Mouse (Mus musculus) C2C12 (cell line): ENCODE results near the gene Gm8797. TPM values are rescaled to one million over a fixed set of nuclear protein-coding genes. Genes with fewer than 3 reads are reported as not detected.
"Not testable (repeated sequence)": the region's sequence is repeated elsewhere in the genome, so short reads cannot be mapped to it uniquely, and the experiment has no call there.

Experiments
- H3K27me3 ChIP-seq: one replicate; pipeline ENCODE4 v1.6.1; 2011; ENCODE audit not compliant: control insufficient read depth, insufficient read depth, insufficient read length
- H3K36me3 ChIP-seq: one replicate; pipeline ENCODE4 v1.6.1; 2011; ENCODE audit not compliant: control insufficient read depth, insufficient read depth
- H3K4me3 ChIP-seq: one replicate; pipeline ENCODE4 v1.5.1; 2011; ENCODE audit warnings: mild to moderate bottlenecking, control low read depth; ENCODE audit not compliant: poor library complexity, insufficient read depth, severe bottlenecking
- H3K79me2 ChIP-seq: one replicate; pipeline ENCODE4 v1.6.1; 2011; ENCODE audit not compliant: control insufficient read depth, insufficient read depth
- H3K79me3 ChIP-seq: one replicate; pipeline ENCODE4 v1.6.1; 2011; ENCODE audit warnings: low read depth, control low read depth
- H3ac ChIP-seq: one replicate; pipeline ENCODE3; 2011; ENCODE audit warnings: low read depth; ENCODE audit not compliant: control insufficient read depth, insufficient read length
- CEBPB ChIP-seq: IDR thresholded peaks from one replicate; pipeline ENCODE4 v1.6.1; 2011; ENCODE audit warnings: low read depth, mild to moderate bottlenecking, control low read depth, moderate library complexity
- CTCF ChIP-seq: IDR thresholded peaks from one replicate; pipeline ENCODE4 v1.5.1; 2011; ENCODE audit not compliant: control insufficient read depth, insufficient read depth, insufficient read length
- FOSL1 ChIP-seq: IDR thresholded peaks from one replicate; pipeline ENCODE4 v1.8.0; 2011; ENCODE audit warnings: mild to moderate bottlenecking, low read length; ENCODE audit not compliant: poor library complexity, insufficient read depth, severe bottlenecking
- MAX ChIP-seq: IDR thresholded peaks from one replicate; pipeline ENCODE4 v1.6.1; 2011; ENCODE audit warnings: mild to moderate bottlenecking, control low read depth
- MYOD1 ChIP-seq: IDR thresholded peaks from one replicate; pipeline ENCODE4 v1.6.1; 2011; ENCODE audit warnings: low read depth; ENCODE audit not compliant: control insufficient read depth, insufficient read length
- MYOG ChIP-seq: IDR thresholded peaks from one replicate; pipeline ENCODE4 v1.6.1; 2011; ENCODE audit not compliant: control insufficient read depth, insufficient read length; ENCODE audit errors: extremely low read depth
- USF1 ChIP-seq: IDR thresholded peaks from one replicate; pipeline ENCODE4 v1.6.1; 2011; ENCODE audit warnings: low read depth, mild to moderate bottlenecking, control low read depth, moderate library complexity
- long read RNA-seq, 2 experiments: library from polyadenylated mRNA; unstranded; transcript quantifications; one replicate each; pipeline ENCODE4 v2.0.0; 2019 to 2020
- polyA plus RNA-seq: library from polyadenylated mRNA; unstranded; fragments of >200 nt; fragmentation: generic; extraction: Trizol; gene quantifications from one replicate; pipeline ENCODE4 v1.2.1, GENCODE M21; 2012; ENCODE audit warnings: missing spikeins

The Gm8797 gene
- 1.1 TPM for polyA plus RNA-seq
- long read RNA-seq, experiment 1, partial matches to known transcripts, result 0 of 2 reads
- long read RNA-seq, experiment 1, other reads (novel, unspliced or antisense), result 0 of 2 reads
- long read RNA-seq, experiment 2, result 0 reads

DNA sequence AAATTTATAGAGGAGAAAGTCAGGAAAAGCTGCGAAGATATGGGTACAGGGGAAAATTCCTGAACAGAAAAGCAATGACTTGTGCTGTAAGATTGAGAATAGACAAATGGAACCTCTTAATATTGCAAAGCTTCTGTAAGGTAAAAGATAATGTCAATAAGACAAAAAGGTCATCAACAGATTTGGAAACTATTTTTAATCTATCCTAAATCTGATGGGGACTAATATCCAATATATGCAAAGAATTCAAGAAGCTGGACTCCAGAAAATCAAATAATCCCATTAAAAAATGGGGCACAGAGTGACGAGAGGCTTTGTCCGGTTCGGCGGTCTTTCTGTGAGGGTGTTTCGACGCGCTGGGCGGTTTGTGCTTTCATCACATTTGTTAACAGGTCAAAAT lies at the start of gene Gm8797:
Gene Gm8797 (plus strand): TSS at position 301 of the 400 bp plus-strand sequence.
- H3K79me2 ChIP-seq, H3ac ChIP-seq, H3K36me3 ChIP-seq, H3K4me3 ChIP-seq, H3K27me3 ChIP-seq, H3K79me3 ChIP-seq: not testable (repeated sequence)

DNA sequence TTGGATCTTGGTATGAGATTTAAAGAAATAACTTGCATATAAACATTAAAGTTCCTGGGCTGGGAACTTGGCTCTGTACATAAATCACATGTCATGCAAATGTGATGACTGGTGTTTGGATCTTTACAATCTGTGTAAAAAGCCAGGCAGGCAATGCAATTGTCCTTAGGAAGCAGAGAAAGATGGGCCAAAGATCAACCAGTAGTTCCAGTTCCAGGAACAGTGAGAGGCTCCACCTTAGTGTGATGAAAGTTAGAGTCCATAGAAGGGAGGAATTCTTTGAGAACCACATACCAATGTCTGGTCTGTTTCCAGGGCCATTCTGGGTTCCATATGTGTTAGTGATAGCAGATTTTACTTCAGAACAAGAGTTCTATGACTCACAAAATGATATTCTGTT lies 36.1 kb upstream of the Gm8797 start:
- H3K27me3 ChIP-seq, result no peaks in the 10 kb centered on the region
- H3K36me3 ChIP-seq, result no peaks in the 10 kb centered on the region
- no peaks in the 10 kb centered on the region for H3K79me2 ChIP-seq
- H3K4me3 ChIP-seq, result no peak overlapping the region
- no peak overlapping the region for H3ac ChIP-seq
- H3K79me3 ChIP-seq, result no peaks in the 10 kb centered on the region
- TF ChIP-seq CEBPB, result no peak
- TF ChIP-seq USF1, result no peak
- no peak for TF ChIP-seq MAX
- TF ChIP-seq FOSL1, result no peak
- TF ChIP-seq MYOD1, result no peak
- TF ChIP-seq CTCF, result no peak
- no peak for TF ChIP-seq MYOG

DNA sequence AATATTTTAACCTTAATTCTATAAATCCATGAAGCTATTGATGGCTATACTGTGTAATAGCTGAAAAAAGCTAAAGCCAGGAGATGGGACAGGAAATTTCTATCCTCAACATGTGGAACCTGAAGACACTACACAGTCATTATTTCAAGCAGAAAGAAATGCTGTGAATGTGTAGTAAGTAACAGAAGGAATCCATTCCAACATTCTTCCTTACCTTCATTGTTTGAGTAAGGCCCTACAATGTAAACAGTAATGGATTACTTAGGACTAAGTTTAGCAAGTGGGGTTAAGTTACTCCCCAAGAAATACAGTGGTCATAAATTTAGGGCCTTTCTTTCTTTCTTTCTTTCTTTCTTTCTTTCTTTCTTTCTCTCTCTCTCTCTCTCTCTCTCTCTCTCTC lies 17.7 kb upstream of the Gm8797 start:
- Histone ChIP-seq H3K79me3 (no peaks in the 10 kb centered on the region), H3K36me3 (no peaks in the 10 kb centered on the region), H3K27me3 (no peaks in the 10 kb centered on the region), H3ac (no peak overlapping the region), H3K4me3 (no peak overlapping the region), H3K79me2 (no peaks in the 10 kb centered on the region)
- TF ChIP-seq MYOG (no peak), CTCF (no peak), MAX (no peak), FOSL1 (no peak), MYOD1 (no peak), CEBPB (no peak), USF1 (no peak)

DNA sequence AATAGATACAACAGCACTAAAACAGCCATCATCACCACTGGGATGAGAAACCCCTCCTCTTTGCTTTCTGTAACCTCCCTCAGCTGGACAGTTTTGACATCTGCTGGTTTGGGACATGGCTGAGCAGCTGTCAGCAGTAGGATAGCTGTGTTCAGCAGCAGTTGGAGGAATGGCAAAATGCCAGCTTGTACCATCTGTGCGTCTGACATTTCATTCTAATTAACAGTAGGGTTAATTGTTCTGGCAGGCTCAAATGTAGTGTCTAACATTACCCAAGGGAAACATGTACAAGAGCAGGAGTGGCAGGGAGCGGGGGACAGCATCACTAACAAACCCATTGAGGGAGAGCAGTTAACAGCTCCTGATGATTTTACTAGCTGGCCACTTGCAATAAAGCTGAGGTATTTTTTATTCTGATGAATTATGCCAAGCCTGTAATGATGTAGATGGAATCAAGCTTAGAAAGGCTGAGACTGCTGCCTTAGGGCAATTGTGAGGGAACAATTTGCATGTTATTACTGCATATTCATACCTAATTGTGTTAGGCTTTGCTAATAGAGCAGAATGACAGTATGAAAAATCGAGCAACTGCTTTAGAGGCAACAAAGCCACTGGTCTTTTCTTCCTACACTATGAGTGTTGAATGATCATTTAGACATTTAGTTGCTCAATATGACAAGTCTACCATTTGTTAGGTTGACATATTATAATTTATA lies 4.3 kb downstream of the Gm8797 start:
- no peak overlapping the region for H3K4me3 ChIP-seq
- H3K36me3 ChIP-seq, result no peaks in the 10 kb centered on the region
- H3ac ChIP-seq, result no peak overlapping the region
- no peaks in the 10 kb centered on the region for H3K79me3 ChIP-seq
- TF ChIP-seq USF1 (no peak), MAX (no peak), CTCF (no peak), FOSL1 (no peak)
- no peaks in the 10 kb centered on the region for H3K79me2 ChIP-seq
- no peaks in the 10 kb centered on the region for H3K27me3 ChIP-seq

DNA sequence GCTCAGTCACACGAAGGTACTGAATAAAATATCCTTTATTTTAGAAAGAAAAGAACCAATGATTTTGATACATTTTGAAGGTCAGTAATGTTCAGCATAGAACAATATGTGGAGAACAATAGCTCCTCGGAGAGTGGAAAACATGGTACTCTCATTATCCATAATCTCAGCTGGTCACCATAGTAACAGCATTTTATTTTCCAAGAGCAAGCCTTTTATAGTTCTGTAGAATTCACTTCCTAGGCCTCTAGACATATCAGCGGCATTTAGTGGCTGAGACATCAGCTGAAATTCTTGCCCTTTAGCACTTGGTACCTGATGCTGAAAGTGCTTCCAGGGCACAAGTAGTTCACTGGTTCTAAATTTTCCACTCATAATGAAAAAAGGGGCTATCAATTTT lies 15.7 kb downstream of the Gm8797 start:
- Histone ChIP-seq H3K4me3 (no peak overlapping the region), H3K27me3 (no peaks in the 10 kb centered on the region), H3K36me3 (no peaks in the 10 kb centered on the region), H3K79me2 (no peaks in the 10 kb centered on the region), H3ac (no peak overlapping the region), H3K79me3 (no peaks in the 10 kb centered on the region)
- TF ChIP-seq CEBPB (no peak), MYOG (no peak), USF1 (no peak), FOSL1 (no peak), CTCF (no peak), MYOD1 (no peak), MAX (no peak)

DNA sequence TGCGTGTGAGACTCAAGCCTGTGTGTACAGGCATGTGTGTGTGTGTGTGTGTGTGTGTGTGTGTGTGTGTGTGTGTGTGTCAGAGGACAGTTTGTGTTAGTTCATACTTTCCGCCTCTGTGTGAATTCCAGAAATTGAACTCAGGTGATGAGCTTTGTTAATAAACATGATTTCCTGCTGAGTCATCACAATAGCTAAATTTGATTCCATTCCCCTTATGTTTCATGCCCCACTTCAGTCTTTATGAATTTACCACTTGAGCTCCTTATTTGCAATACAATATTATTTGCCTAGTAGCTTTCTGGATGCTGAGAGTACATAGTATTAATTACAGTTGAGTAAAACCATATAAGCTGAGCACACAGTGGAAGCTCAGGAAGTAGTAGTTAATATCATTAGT lies 26.3 kb downstream of the Gm8797 start:
- Histone ChIP-seq H3K27me3 (no peaks in the 10 kb centered on the region), H3ac (no peak overlapping the region), H3K79me3 (no peaks in the 10 kb centered on the region), H3K79me2 (no peaks in the 10 kb centered on the region), H3K4me3 (no peak overlapping the region), H3K36me3 (no peaks in the 10 kb centered on the region)
- TF ChIP-seq USF1, result no peak
- TF ChIP-seq MAX, result no peak
- no peak for TF ChIP-seq CTCF
- TF ChIP-seq FOSL1, result no peak
- no peak for TF ChIP-seq CEBPB
- TF ChIP-seq MYOG, result no peak
- no peak for TF ChIP-seq MYOD1
